Mouse (Mus musculus) cerebral cortex, adult 2 months (tissue): ENCODE results near the gene Gm49320.

ENCODE experiments used
- WGBS: fragments of 180-500 bp; shearing (Covaris S2); methylation state at CpG from one replicate; pipeline ENCODE4 v1.1.7; 2018; 5-methylcytosine and 5-hydroxymethylcytosine counted together

Gm49320 gene

GRCm38 (mm10) chr8:4259125-4259804 lies 20.6 kb downstream of the Gm49320 start, which contains the start of gene Ctxn1:
Ctxn1 (minus strand) TSS chr8:4259274.
- WGBS: 4% methylated on average over 33 of the region's 33 CpGs

- WGBS: 79% methylated on average over 4 of the region's 4 CpGs
Observed at GRCm38 (mm10) chr8:4259805-4260170, 21.1 kb downstream of the Gm49320 start.

- WGBS: 40% methylated on average over 8 of the region's 8 CpGs
Observed at GRCm38 (mm10) chr8:4263105-4263791, 24.6 kb downstream of the Gm49320 start.

DNA sequence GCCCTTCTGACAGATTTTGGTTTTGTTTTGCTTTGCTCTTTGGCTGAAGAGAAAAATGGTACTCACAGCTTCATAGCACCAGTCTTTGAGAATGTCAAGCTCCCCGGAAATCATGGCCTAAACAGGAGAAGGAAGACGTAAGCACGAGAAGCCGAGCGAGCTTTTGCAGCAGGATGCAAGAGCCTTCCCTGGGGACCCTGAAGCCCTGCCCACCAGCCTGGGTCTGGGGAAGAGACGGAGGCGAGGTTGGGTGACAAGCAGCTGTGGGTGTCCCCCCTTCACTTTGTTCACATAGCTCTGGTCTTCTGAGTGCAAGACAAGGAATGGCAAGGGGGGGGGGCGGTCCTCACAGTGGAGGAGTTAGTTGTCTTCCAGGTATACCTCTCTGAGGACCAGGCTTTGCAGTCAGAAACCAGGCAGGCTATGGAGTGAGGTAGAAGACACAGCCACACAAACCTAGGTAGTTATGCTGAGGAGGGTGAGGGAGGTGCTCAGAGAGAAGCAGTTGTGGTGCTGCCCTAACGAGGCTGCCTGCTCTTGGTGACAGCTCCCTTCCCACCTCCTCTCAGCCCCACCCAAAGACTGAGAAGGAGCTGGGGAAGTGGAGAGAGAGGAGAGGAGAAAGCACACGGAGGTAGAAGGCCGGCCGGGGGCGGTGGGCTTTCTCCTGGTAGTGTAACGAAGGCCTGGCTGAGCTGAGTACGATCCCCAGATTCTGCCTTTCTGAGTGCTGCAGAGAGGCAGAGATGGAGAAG lies 26.7 kb downstream of the Gm49320 start:
- WGBS: 68% methylated on average over 15 of the region's 15 CpGs

GRCm38 (mm10) chr8:4267627-4268026 lies 29.0 kb downstream of the Gm49320 start:
- 73% methylated on average over 15 of the region's 15 CpGs for WGBS

GRCm38 (mm10) chr8:4269609-4270008 lies 30.9 kb downstream of the Gm49320 start:
- WGBS: 80% methylated on average over 6 of the region's 6 CpGs

DNA sequence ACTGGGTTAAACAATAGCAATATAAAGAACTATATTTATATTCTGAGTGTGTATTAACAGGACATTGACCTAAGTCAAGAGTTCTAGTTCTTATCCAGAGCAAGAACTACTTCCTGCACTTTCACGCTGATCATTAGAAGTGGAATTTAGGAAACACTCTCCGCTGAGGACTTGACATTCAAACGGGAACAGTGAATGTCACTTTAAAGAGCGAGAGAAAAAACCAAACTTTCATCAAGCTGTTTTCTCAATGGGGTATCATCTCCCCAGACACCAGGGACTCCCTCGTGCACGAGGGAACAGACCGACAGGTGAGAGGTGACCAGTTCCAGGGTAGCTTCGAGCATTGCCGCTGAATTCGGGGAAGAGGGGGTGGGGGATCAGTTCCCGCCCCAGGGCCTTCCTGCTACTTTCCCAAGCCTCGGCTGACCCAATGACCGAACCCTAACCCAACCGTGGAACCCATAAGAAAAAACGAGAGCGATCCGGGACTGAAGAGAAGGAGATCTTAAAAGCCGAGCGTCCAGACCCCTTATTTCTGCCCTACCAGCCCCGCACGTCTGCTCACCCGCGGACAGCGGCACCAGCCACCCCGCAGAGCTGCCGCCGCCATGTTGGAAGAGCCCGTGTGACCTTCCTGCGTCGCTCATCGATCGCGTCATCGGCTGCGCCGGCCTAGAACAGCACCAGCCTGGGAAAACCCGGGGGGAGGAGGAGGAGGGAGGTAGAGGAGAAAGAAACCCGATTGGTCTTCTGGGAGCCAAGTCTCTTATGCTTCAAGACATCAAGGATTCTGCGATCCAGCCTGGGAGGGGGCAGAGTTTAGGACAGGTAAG lies 36.8 kb downstream of the Gm49320 start, which contains the start of gene Timm44:
TSS of gene Timm44 (minus strand) at position 639 of the 836 bp plus-strand sequence.
- under 1% methylated on average over 39 of the region's 39 CpGs for WGBS

DNA sequence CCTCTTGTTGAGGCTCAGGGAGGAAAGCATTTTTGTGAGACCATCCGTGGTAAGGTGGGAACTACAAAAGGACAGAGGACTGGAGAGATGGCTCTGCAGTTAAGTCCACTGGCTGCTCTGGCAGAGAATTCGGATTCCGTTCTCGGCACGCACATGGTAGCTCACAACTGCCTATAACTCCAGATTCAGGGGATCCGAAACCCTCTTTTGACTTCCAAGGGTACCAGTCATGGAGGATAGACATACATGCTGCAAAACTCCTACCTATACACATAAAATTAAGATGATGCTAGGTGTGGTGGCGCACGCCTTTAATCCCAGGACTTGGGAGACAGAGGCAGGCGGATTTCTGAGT lies 37.4 kb downstream of the Gm49320 start:
- 21% methylated on average over 9 of the region's 9 CpGs for WGBS

DNA sequence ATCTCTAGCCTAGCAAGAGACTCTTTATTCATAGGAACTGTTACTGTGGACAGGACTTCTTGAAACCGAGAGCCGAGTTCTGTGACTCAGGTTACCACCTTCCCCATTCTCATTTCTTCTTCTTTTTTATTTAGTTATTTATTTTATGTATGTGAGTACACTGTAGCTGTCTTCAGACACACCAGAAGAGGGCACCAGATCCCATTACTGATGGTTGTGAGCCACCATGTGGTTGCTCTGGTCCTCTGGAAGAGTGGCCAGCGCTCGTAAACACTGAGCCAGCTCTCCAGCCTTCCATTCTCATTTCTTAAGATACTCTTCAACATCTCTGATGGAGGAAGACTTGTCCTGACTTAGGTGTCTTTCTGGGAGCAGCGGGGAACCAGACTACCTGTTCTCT lies 54.1 kb downstream of the Gm49320 start:
- 83% methylated on average over 5 of the region's 5 CpGs for WGBS

DNA sequence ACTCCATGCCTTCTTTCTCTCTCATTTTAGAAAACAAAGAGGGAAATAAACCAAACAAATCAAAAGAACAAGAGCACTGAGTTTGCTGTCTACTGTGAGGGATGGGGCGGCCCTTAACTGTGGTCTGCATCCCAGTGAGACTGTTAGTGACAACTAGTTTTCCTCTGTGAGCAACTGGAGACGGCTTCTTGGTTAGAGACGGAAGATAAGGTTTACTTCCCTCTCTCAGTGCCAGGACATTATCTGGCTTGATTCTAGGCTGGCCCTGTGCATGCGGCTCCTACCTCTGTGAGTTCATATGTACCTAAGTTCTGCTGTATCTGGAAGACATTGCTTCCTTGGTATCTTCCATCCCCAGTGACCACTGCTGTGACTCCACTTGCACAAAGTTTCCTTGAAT lies 59.2 kb downstream of the Gm49320 start:
- WGBS: 94% methylated on average over 4 of the region's 4 CpGs
